Mouse (Mus musculus) ES-Bruce4 (cell line): ENCODE measurements around the gene Tnrc6c.

Experiments
- CTCF ChIP-seq: IDR thresholded peaks from one replicate; pipeline ENCODE4 v1.8.1; 2011; ENCODE audit warnings: low read depth, low read length
- EP300 ChIP-seq: IDR thresholded peaks from 2 replicates; pipeline ENCODE4 v1.6.1; 2011; ENCODE audit warnings: low read depth, low read length; ENCODE audit not compliant: insufficient read depth
- POLR2A ChIP-seq: IDR thresholded peaks from one replicate; pipeline ENCODE4 v1.8.1; 2011; ENCODE audit warnings: low read length; ENCODE audit not compliant: insufficient read depth

- TF ChIP-seq EP300, result no peak
- TF ChIP-seq POLR2A, result no peak
- no peak for TF ChIP-seq CTCF
Observed at GRCm38 (mm10) chr11:117762246-117762645, 108.2 kb downstream of the Tnrc6c start.
